Mouse (Mus musculus): ENCODE data around the gene Olfr514.
A peak's percentile ranks its signal among the peaks of the same experiment; 100 is the strongest.
"Not testable (repeated sequence)": the region's sequence is repeated elsewhere in the genome, so short reads cannot be mapped to it uniquely, and the experiment has no call there.

Gene Olfr514

GRCm38 (mm10) chr7:108825897-108826296 is at the start of gene Olfr514:
TSS of gene Olfr514 (minus strand) at chr7:108825997.
- Histone ChIP-seq H3K9me3 (ENCODE audit: low read length) (peaks cover 36% of the 10 kb centered on the region), H3K27me3 (ENCODE audit: insufficient read depth, low read length) (no peaks in the 10 kb centered on the region), H3K36me3 (ENCODE audit: insufficient read depth, low read length) (no peaks in the 10 kb centered on the region), H3K4me3 (replicated peaks; ENCODE audit: low read length) (no peak within 1 kb of the TSS), H3K4me1 (replicated peaks; ENCODE audit: low read depth, low read length) (no peaks in the 10 kb centered on the region)
- no peak for TF ChIP-seq POU5F1 (IDR thresholded peaks at IDR 0.05; ENCODE audit: borderline replicate concordance, low read length)
- TF ChIP-seq NANOG (IDR thresholded peaks at IDR 0.05; ENCODE audit: borderline replicate concordance, low read length): no peak
- no peak for TF ChIP-seq CTCF (conservative IDR thresholded peaks at IDR 0.05; ENCODE audit: low read length)

- TF ChIP-seq NANOG (IDR thresholded peaks at IDR 0.05; ENCODE audit: borderline replicate concordance, low read length) (no peak), POU5F1 (IDR thresholded peaks at IDR 0.05; ENCODE audit: borderline replicate concordance, low read length) (no peak), CTCF (conservative IDR thresholded peaks at IDR 0.05; ENCODE audit: low read length) (no peak)
- no peaks in the 10 kb centered on the region for H3K27me3 ChIP-seq (ENCODE audit: insufficient read depth, low read length)
- H3K9me3 ChIP-seq (ENCODE audit: low read length): no peaks in the 10 kb centered on the region
- no peaks in the 10 kb centered on the region for H3K4me1 ChIP-seq (replicated peaks; ENCODE audit: low read depth, low read length)
- H3K36me3 ChIP-seq (ENCODE audit: insufficient read depth, low read length): no peaks in the 10 kb centered on the region
- H3K4me3 ChIP-seq (replicated peaks; ENCODE audit: low read length): no peak within 1 kb of the TSS
These were observed 46.5 kb upstream of the Olfr514 start, which contains the start of gene Olfr517 for GRCm38 (mm10) chr7:108872279-108872678. TSS of gene Olfr517 (minus strand) at chr7:108872379.

- no peaks in the 10 kb centered on the region for H3K36me3 ChIP-seq (ENCODE audit: insufficient read depth, low read length)
- no peaks in the 10 kb centered on the region for H3K27me3 ChIP-seq (ENCODE audit: insufficient read depth, low read length)
These were observed 24.6 kb upstream of the Olfr514 start, which contains the start of gene Olfr516 for GRCm38 (mm10) chr7:108850429-108850828. TSS of gene Olfr516 (minus strand) at chr7:108850529.

GRCm38 (mm10) chr7:108814593-108815215 is 11.1 kb downstream of the Olfr514 start:
- peak; percentile 63 for TF ChIP-seq CTCF (conservative IDR thresholded peaks at IDR 0.05; ENCODE audit: low read length)
- not testable (repeated sequence) for H3K27me3 ChIP-seq (ENCODE audit: insufficient read depth, low read length); H3K4me1 ChIP-seq (replicated peaks; ENCODE audit: low read depth, low read length); H3K4me3 ChIP-seq (replicated peaks; ENCODE audit: low read length); H3K36me3 ChIP-seq (ENCODE audit: insufficient read depth, low read length)
- H3K9me3 ChIP-seq (ENCODE audit: low read length): peaks cover 15% of the 10 kb centered on the region

More at GRCm38 (mm10) chr7:108850429-108850828, 24.6 kb upstream of the Olfr514 start, which contains the start of gene Olfr516:
- H3K4me1 ChIP-seq (replicated peaks; ENCODE audit: low read depth, low read length): no peaks in the 10 kb centered on the region
- no peaks in the 10 kb centered on the region for H3K9me3 ChIP-seq (ENCODE audit: low read length)
- no peak within 1 kb of the TSS for H3K4me3 ChIP-seq (replicated peaks; ENCODE audit: low read length)
- no peak for TF ChIP-seq CTCF (conservative IDR thresholded peaks at IDR 0.05; ENCODE audit: low read length)
- TF ChIP-seq POU5F1 (IDR thresholded peaks at IDR 0.05; ENCODE audit: borderline replicate concordance, low read length): no peak
- no peak for TF ChIP-seq NANOG (IDR thresholded peaks at IDR 0.05; ENCODE audit: borderline replicate concordance, low read length)

- no peak for TF ChIP-seq CTCF (conservative IDR thresholded peaks at IDR 0.05; ENCODE audit: low read length)
- TF ChIP-seq NANOG (IDR thresholded peaks at IDR 0.05; ENCODE audit: borderline replicate concordance, low read length): no peak
- no peak for TF ChIP-seq POU5F1 (IDR thresholded peaks at IDR 0.05; ENCODE audit: borderline replicate concordance, low read length)
- Histone ChIP-seq H3K36me3 (ENCODE audit: insufficient read depth, low read length) (no peaks in the 10 kb centered on the region), H3K27me3 (ENCODE audit: insufficient read depth, low read length) (no peaks in the 10 kb centered on the region), H3K9me3 (ENCODE audit: low read length) (no peaks in the 10 kb centered on the region), H3K4me3 (replicated peaks; ENCODE audit: low read length) (no peak overlapping the region), H3K4me1 (replicated peaks; ENCODE audit: low read depth, low read length) (no peaks in the 10 kb centered on the region)
These were observed 28.4 kb downstream of the Olfr514 start for GRCm38 (mm10) chr7:108797205-108797933.

Data from E14TG2a.4 (cell line).